Mouse (Mus musculus) liver, embryonic 15.5 days (tissue): ENCODE data around the gene Cxcr5. TPM values are rescaled to one million over a fixed set of nuclear protein-coding genes. Genes with fewer than 3 reads are reported as not detected.

Experiments used
- ATAC-seq: fragments of 200-750 bp; cut with Nextera tagmentation; 2 replicates; pipeline ENCODE4 v1.8.0; 2017; ENCODE audit warnings: moderate number of reproducible peaks, mild to moderate bottlenecking, moderate library complexity; ENCODE audit not compliant: insufficient read depth
- H3K27ac ChIP-seq: fragments of 300-500 bp; sonication (generic); replicated peaks from 2 replicates; pipeline ENCODE4 v1.5.1; 2015; ENCODE audit warnings: mild to moderate bottlenecking, inconsistent platforms
- H3K27me3 ChIP-seq: fragments of 300-500 bp; sonication (generic); 2 replicates; pipeline ENCODE4 v1.6.1; 2015; ENCODE audit warnings: mild to moderate bottlenecking, inconsistent platforms
- H3K36me3 ChIP-seq: fragments of 300-500 bp; sonication (generic); replicated peaks from 2 replicates; pipeline ENCODE4 v1.6.1; 2015; ENCODE audit warnings: moderate library complexity, mild to moderate bottlenecking, inconsistent platforms
- H3K4me1 ChIP-seq: fragments of 300-500 bp; sonication (generic); replicated peaks from 2 replicates; pipeline ENCODE4 v1.6.1; 2015; ENCODE audit warnings: inconsistent platforms
- H3K4me2 ChIP-seq: fragments of 300-500 bp; sonication (generic); 2 replicates; pipeline ENCODE4 v1.6.1; 2015; ENCODE audit warnings: moderate library complexity, mild to moderate bottlenecking, inconsistent platforms
- H3K4me3 ChIP-seq: fragments of 300-500 bp; sonication (generic); replicated peaks from 2 replicates; pipeline ENCODE4 v1.5.1; 2015; ENCODE audit warnings: mild to moderate bottlenecking, inconsistent platforms
- H3K9ac ChIP-seq: fragments of 300-500 bp; sonication (generic); 2 replicates; pipeline ENCODE4 v1.6.1; 2015; ENCODE audit warnings: moderate library complexity, mild to moderate bottlenecking, inconsistent platforms
- H3K9me3 ChIP-seq: fragments of 300-500 bp; sonication (generic); replicated peaks from 2 replicates; pipeline ENCODE4 v1.6.1; 2016; ENCODE audit warnings: inconsistent platforms
- WGBS: fragments of 180-500 bp; shearing (Covaris S2); methylation state at CpG from one replicate; pipeline ENCODE4 v1.1.7; 2015; ENCODE audit warnings: mixed read lengths; ENCODE audit not compliant: insufficient replicate concordance; 5-methylcytosine and 5-hydroxymethylcytosine counted together
- polyA plus RNA-seq: library from polyadenylated mRNA; unstranded; fragments of >200 nt; fragmentation: Nextera tagmentation; extraction: Ambion mirVana; gene quantifications from 2 replicates; pipeline ENCODE4 v1.2.1, GENCODE M21; 2015

Gene Cxcr5
- polyA plus RNA-seq, 1 experiment from 2014 or later = not detected

GRCm38 (mm10) chr9:44484311-44485104 is 77.2 kb downstream of the Cxcr5 start:
- Histone ChIP-seq H3K9ac (no peak overlapping the region), H3K9me3 (no peaks in the 10 kb centered on the region), H3K27me3 (peaks cover 57% of the 10 kb centered on the region), H3K4me3 (peak overlapping the region; percentile 66), H3K4me2 (peak overlapping the region; percentile 73), H3K36me3 (no peaks in the 10 kb centered on the region), H3K4me1 (peaks cover 42% of the 10 kb centered on the region), H3K27ac (peak overlapping the region; percentile 19)
- no peak for ATAC-seq
- WGBS = 29% methylated on average over 7 of the region's 7 CpGs

- peak overlapping the region; percentile 66 for H3K4me3 ChIP-seq
- peaks cover 46% of the 10 kb centered on the region for H3K4me1 ChIP-seq
- peak overlapping the region; percentile 73 for H3K4me2 ChIP-seq
- no peaks in the 10 kb centered on the region for H3K9me3 ChIP-seq
- no peak for ATAC-seq
- H3K27ac ChIP-seq = peak overlapping the region; percentile 69; the same call in 1 of the 2 replicates
- H3K9ac ChIP-seq = peak overlapping the region; percentile 63; the same call in 1 of the 2 replicates
- H3K27me3 ChIP-seq = peaks cover 66% of the 10 kb centered on the region
- no peaks in the 10 kb centered on the region for H3K36me3 ChIP-seq
- under 1% methylated on average over 12 of the region's 12 CpGs for WGBS
Measured at GRCm38 (mm10) chr9:44483510-44484044, 78.1 kb downstream of the Cxcr5 start.

DNA sequence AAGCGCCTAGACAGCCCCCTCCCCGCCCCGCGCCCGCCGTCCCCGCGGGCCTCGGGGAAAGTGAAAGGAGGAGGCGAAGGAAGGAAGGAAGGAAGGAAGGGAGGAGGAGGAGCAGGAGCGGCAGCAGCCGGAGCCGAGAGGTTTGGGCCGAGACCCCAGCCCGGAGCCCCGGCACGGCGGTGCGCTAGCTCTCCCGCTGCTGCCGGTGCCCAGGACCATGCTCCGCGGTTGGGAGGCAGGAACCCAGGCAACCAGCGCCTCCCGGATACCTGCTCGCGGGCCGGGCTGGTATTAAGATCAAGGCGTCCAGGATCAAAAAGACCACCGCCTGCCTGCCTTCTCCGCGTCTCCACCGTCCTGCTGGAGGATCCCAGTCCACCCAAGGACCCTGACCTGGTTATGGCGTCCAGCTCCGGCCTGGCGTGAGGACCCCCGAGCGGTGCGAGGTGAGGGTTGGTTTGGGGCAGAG is 78.6 kb downstream of the Cxcr5 start:
- Histone ChIP-seq H3K36me3 (no peaks in the 10 kb centered on the region), H3K9ac (peak overlapping the region; percentile 63), H3K4me2 (peak overlapping the region; percentile 73), H3K4me1 (peaks cover 46% of the 10 kb centered on the region), H3K27ac (peak overlapping the region; percentile 69), H3K27me3 (peaks cover 71% of the 10 kb centered on the region), H3K4me3 (peak overlapping the region; percentile 66), H3K9me3 (no peaks in the 10 kb centered on the region)
- no peak for ATAC-seq
- WGBS = under 1% methylated on average over 39 of the region's 39 CpGs

DNA sequence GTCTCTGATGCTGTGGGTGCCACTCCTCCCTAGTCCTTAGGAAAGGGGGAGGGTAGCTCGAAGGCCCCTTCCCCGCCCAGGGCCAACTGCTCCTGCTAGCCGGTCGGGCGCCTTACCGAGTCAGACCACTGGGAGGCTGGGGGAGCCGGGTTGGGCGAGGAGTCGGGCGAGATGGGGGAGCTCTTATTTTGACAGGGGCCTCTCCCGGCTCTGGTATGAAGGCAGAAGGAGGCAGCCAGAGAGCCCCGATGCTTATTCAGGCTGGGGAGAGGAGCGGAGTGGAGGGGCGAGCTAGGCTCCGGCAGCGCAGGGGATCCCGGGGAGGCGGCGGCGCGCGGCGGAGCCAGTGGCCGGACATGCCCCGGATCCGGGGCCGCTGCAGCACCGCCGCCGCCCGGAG is 79.1 kb downstream of the Cxcr5 start, which contains the start of gene Bcl9l:
Bcl9l (plus strand) TSS at position 274 of the 400 bp plus-strand sequence.
- Histone ChIP-seq H3K27me3 (peaks cover 74% of the 10 kb centered on the region), H3K9me3 (no peaks in the 10 kb centered on the region), H3K27ac (peak within 1 kb of the TSS; percentile 69), H3K4me3 (peak within 1 kb of the TSS; percentile 66), H3K4me1 (peaks cover 49% of the 10 kb centered on the region), H3K4me2 (peak within 1 kb of the TSS; percentile 73), H3K9ac (peak within 1 kb of the TSS; percentile 63), H3K36me3 (no peaks in the 10 kb centered on the region)
- ATAC-seq = peak; percentile 22; the same call in 1 of the 2 replicates
- WGBS = under 1% methylated on average over 31 of the region's 31 CpGs

GRCm38 (mm10) chr9:44482112-44482511 is 79.6 kb downstream of the Cxcr5 start:
- WGBS = 14% methylated on average over 3 of the region's 3 CpGs
- H3K4me2 ChIP-seq = peak overlapping the region; percentile 73
- H3K9ac ChIP-seq = 0 out of 2 replicates have a peak overlapping the region, but pooled peaks have one; percentile 63
- peaks cover 53% of the 10 kb centered on the region for H3K4me1 ChIP-seq
- H3K27me3 ChIP-seq = peaks cover 79% of the 10 kb centered on the region
- H3K27ac ChIP-seq = peak overlapping the region; percentile 69; the same call in 1 of the 2 replicates
- no peak for ATAC-seq
- H3K4me3 ChIP-seq = peak overlapping the region; percentile 66
- no peaks in the 10 kb centered on the region for H3K36me3 ChIP-seq
- H3K9me3 ChIP-seq = no peaks in the 10 kb centered on the region

DNA sequence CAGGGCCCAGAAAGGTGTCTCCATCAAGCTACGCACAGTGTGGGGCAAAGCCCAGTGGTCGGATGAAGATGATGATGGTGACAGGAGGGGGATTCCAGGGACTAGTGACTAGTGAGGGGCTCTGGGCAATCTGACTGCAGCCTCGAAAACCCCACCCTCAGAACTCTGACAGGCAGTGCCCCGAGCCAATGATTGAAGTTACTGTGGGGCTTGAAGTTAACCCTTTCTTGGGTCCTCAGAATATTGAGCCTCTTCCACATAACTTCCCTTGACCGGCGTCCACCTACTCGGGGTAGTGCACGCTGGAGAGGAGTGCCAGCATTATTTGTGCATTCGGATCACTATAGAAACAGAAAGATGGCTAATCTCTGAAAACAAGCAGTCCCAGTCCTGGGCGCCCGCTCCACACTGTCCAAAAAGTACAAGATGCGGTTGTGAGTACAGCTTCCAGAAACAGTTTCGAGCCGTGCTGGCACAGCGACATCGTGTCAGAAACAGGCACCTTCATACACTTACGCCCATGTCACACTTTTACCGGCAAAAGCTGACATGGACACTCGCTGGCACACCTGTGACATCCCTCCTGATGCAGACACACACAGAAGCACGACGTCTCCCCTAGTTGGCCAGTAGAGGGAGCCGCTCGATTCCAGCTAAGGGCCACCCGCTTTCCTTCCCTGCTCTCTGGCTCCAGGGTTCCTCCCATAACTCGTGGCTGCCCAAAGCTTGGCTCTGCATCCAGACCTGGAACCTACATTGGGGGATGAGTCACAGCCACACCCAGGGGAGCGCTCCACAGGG is 81.8 kb downstream of the Cxcr5 start:
- H3K4me3 ChIP-seq = peak overlapping the region; percentile 53
- H3K27ac ChIP-seq = no peak overlapping the region
- H3K4me1 ChIP-seq = peaks cover 42% of the 10 kb centered on the region
- peak; percentile 22 for ATAC-seq
- peak overlapping the region; percentile 81 for H3K4me2 ChIP-seq
- H3K9ac ChIP-seq = no peak overlapping the region
- H3K27me3 ChIP-seq = peaks cover 76% of the 10 kb centered on the region
- WGBS = under 1% methylated on average over 26 of the region's 26 CpGs
- H3K36me3 ChIP-seq = no peaks in the 10 kb centered on the region
- no peaks in the 10 kb centered on the region for H3K9me3 ChIP-seq

DNA sequence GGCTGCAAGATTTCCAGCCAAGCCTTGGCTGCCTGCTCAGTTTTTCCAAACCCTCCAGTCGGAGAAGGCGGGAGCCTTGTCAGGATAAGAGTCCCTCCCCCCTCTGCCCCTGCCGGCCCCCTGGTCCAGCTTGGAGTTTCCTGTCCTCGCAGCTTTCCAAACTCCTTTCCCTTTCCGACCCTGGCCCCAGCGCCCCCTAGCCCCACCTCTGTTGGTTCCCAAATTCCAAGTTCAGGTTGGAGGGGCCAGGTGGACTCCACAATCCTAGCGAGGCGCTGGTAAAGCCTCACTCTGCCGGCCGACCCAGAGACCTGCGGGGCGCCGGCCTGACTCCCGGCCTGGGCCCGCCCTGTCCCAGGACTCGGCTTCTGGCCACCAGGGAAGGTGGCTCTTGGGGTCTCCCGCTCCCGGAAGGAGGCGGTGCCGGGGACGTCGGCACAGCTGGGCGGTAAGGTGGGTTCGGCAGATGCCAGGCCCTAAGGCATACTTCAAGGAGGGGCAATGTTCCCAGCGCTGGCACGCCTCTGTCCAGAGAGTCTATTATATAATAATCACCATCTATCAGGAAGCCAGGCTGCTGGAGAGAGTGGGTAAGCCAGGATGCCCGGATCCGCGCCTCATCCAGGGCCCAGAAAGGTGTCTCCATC is 82.6 kb downstream of the Cxcr5 start:
- H3K9me3 ChIP-seq = no peaks in the 10 kb centered on the region
- peak overlapping the region; percentile 40; the same call in 1 of the 2 replicates for H3K9ac ChIP-seq
- under 1% methylated on average over 29 of the region's 29 CpGs for WGBS
- H3K4me1 ChIP-seq = peaks cover 39% of the 10 kb centered on the region
- peak overlapping the region; percentile 53 for H3K4me3 ChIP-seq
- H3K27ac ChIP-seq = peak overlapping the region; percentile 49; the same call in 1 of the 2 replicates
- no peaks in the 10 kb centered on the region for H3K36me3 ChIP-seq
- H3K4me2 ChIP-seq = peak overlapping the region; percentile 81
- peaks cover 69% of the 10 kb centered on the region for H3K27me3 ChIP-seq
- no peak for ATAC-seq

DNA sequence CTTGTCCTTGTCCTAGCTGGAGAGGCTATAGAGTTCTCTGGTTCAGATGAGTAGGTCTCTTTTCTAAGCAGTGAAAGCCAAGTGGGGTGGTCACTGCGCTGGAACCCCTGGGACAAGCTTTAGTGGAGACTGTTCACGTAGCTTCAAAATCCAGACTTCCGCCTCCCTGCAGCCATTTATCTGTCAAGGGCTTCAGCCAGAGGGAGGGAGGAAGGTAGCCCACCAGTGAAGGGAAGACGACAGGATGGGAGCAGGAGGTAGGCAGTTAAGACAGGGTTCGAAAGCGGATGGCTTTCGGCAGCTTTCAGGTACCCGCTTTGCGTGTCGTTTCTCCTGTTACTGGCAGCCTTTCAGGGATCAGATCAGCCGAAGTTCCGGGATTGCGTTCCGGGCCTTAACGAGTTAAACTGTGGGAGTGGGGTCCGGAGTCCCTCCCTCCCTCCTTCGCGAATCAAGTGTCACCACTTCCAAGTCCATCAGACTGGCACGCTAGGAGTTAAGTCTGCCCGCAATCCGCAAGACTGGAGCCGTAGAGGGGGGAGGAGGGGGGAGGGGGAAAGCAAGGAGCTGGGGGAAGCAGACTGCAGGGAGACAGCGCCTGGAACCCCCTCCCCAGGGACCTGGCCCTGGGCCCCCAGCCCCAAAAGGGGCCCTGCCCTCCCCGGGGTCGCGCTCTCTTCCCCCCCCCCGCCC is 83.3 kb downstream of the Cxcr5 start:
- no peaks in the 10 kb centered on the region for H3K36me3 ChIP-seq
- H3K27ac ChIP-seq = peak overlapping the region; percentile 49; the same call in 1 of the 2 replicates
- H3K4me1 ChIP-seq = peaks cover 39% of the 10 kb centered on the region
- H3K4me3 ChIP-seq = peak overlapping the region; percentile 53
- no peaks in the 10 kb centered on the region for H3K9me3 ChIP-seq
- ATAC-seq = no peak
- WGBS = under 1% methylated on average over 23 of the region's 27 CpGs
- H3K27me3 ChIP-seq = peaks cover 62% of the 10 kb centered on the region
- peak overlapping the region; percentile 81 for H3K4me2 ChIP-seq
- H3K9ac ChIP-seq = peak overlapping the region; percentile 40; the same call in 1 of the 2 replicates

GRCm38 (mm10) chr9:44477339-44478228 is 84.1 kb downstream of the Cxcr5 start:
- H3K9me3 ChIP-seq = no peaks in the 10 kb centered on the region
- no peaks in the 10 kb centered on the region for H3K36me3 ChIP-seq
- WGBS = 3% methylated on average over 24 of the region's 24 CpGs
- ATAC-seq = no peak
- H3K9ac ChIP-seq = no peak overlapping the region
- peak overlapping the region; percentile 53 for H3K4me3 ChIP-seq
- peaks cover 38% of the 10 kb centered on the region for H3K4me1 ChIP-seq
- H3K27ac ChIP-seq = no peak overlapping the region
- H3K4me2 ChIP-seq = peak overlapping the region; percentile 81
- peaks cover 54% of the 10 kb centered on the region for H3K27me3 ChIP-seq
